Comparison of ENCODE assay signal across 15 mouse cellular contexts in genomic region chr2:172906146-172906545, GRCm38 (mm10). TPM values are rescaled to one million over a fixed set of nuclear protein-coding genes. Genes with fewer than 3 reads are reported as not detected.
A peak's percentile ranks its signal among the peaks of the same experiment; 100 is the strongest.
DNase-seq lines count a peak whose midpoint lies in the region; ATAC-seq and TF ChIP-seq lines count a peak whose summit lies in the region.
"Had no signal": no experiment of that assay in that cellular context is flagged by ENCODE, and none has a peak within 500 bp of the region (broad histone marks: within the 10 kb centered on the region; RNA-seq: fewer than 3 reads in every experiment).

No protein-coding gene starts in this region.

- 0 out of 2 replicates have a peak, but pooled peaks have one; percentile 2 for TF ChIP-seq CTCF in kidney, postnatal 0 days (IDR thresholded peaks at IDR 0.05; ENCODE audit: low read depth)

- no peaks in the 10 kb centered on the region for H3K9me3 ChIP-seq in heart, embryonic 15.5 days (replicated peaks)
- H3K9me3 ChIP-seq in intestine, embryonic 15.5 days = no peaks in the 10 kb centered on the region
- H3K9me3 ChIP-seq in kidney, postnatal 0 days (replicated peaks; ENCODE audit: low read length) = no peaks in the 10 kb centered on the region
- H3K9me3 ChIP-seq: neural tube, embryonic 12.5 days had no signal

- H3K27ac ChIP-seq in heart, embryonic 15.5 days = peak overlapping the region; percentile 21; the same call in 1 of the 2 replicates
- 0 out of 2 replicates have a peak overlapping the region, but pooled peaks have one; percentile 44 for H3K27ac ChIP-seq in intestine, embryonic 15.5 days
- 0 out of 2 replicates have a peak overlapping the region, but pooled peaks have one; percentile 42 for H3K27ac ChIP-seq in kidney, postnatal 0 days
- H3K27ac ChIP-seq: hindbrain, postnatal 0 days; neural tube, embryonic 12.5 days had no signal

- H3K4me2 ChIP-seq in heart, embryonic 15.5 days = no peak overlapping the region
- peak overlapping the region; percentile 9; the same call in 1 of the 2 replicates for H3K4me2 ChIP-seq in intestine, embryonic 15.5 days (replicated peaks)
- no peak overlapping the region for H3K4me2 ChIP-seq in kidney, postnatal 0 days (ENCODE audit: low read length)
- H3K4me2 ChIP-seq: neural tube, embryonic 12.5 days had no signal

- no peak overlapping the region for H3K9ac ChIP-seq in heart, embryonic 15.5 days
- H3K9ac ChIP-seq in intestine, embryonic 15.5 days = no peak overlapping the region
- no peak overlapping the region for H3K9ac ChIP-seq in kidney, postnatal 0 days (ENCODE audit: low read depth, low read length)
- H3K9ac ChIP-seq: neural tube, embryonic 12.5 days had no signal

- no peaks in the 10 kb centered on the region for H3K36me3 ChIP-seq in heart, embryonic 15.5 days
- no peaks in the 10 kb centered on the region for H3K36me3 ChIP-seq in intestine, embryonic 15.5 days
- no peaks in the 10 kb centered on the region for H3K36me3 ChIP-seq in kidney, postnatal 0 days (ENCODE audit: insufficient read depth, low read length)
- H3K36me3 ChIP-seq: G1E; neural tube, embryonic 12.5 days had no signal

- no peak for ATAC-seq in heart, embryonic 15.5 days (replicated peaks; ENCODE audit: insufficient number of reproducible peaks, insufficient read depth, low FRiP score, low read depth)
- ATAC-seq in intestine, embryonic 15.5 days = peak; percentile 51
- peak; percentile 63 for ATAC-seq in kidney, postnatal 0 days (replicated peaks; ENCODE audit: low FRiP score, low read depth)
- ATAC-seq in cerebellum, adult (ENCODE audit: insufficient number of reproducible peaks, low FRiP score, low TSS enrichment) = no peak
- ATAC-seq: hindbrain, postnatal 0 days had no signal

- WGBS in heart, embryonic 15.5 days = 55% methylated on average over 9 of the region's 9 CpGs
- 59% methylated on average over 9 of the region's 9 CpGs for WGBS in intestine, embryonic 15.5 days
- WGBS in kidney, postnatal 0 days = 56% methylated on average over 9 of the region's 9 CpGs

- H3K4me1 ChIP-seq in heart, embryonic 15.5 days (replicated peaks) = peaks cover 71% of the 10 kb centered on the region
- peaks cover 31% of the 10 kb centered on the region; the same call in 1 of the 2 replicates for H3K4me1 ChIP-seq in intestine, embryonic 15.5 days (replicated peaks)
- H3K4me1 ChIP-seq in kidney, postnatal 0 days (replicated peaks; ENCODE audit: insufficient read depth, low read length) = no peaks in the 10 kb centered on the region

- no peak for DNase-seq in heart, adult 8-10 months (ENCODE audit: low spot score)
- peak; percentile 73 for DNase-seq in 3134 (ENCODE audit: extremely low read depth, insufficient read length, low spot score)
- DNase-seq in kidney, postnatal 0 days (ENCODE audit: low spot score) = no peak
- DNase-seq in layer of hippocampus, adult 11-12 months (ENCODE audit: low spot score) = no peak
- no peak for DNase-seq in gastrocnemius, postnatal 10 days
- DNase-seq: adrenal gland, postnatal 14 days; cerebellum, adult 9-10 months; right cerebral cortex, postnatal 4 days had no signal

- no peak overlapping the region for H3K4me3 ChIP-seq in heart, embryonic 15.5 days
- no peak overlapping the region for H3K4me3 ChIP-seq in intestine, embryonic 15.5 days (replicated peaks)
- no peak overlapping the region for H3K4me3 ChIP-seq in kidney, postnatal 0 days (replicated peaks; ENCODE audit: low read depth, low read length)
- H3K4me3 ChIP-seq: neural tube, embryonic 12.5 days had no signal

- H3K27me3 ChIP-seq in heart, embryonic 15.5 days = no peaks in the 10 kb centered on the region
- no peaks in the 10 kb centered on the region for H3K27me3 ChIP-seq in intestine, embryonic 15.5 days (replicated peaks)
- no peaks in the 10 kb centered on the region for H3K27me3 ChIP-seq in kidney, postnatal 0 days (ENCODE audit: insufficient read depth, low read length)
- H3K27me3 ChIP-seq: neural tube, embryonic 12.5 days had no signal

RNA-seq across cellular contexts. Expression of gene Bmp7, which starts 34.0 kb away (rescaled TPM):
- 31.3 and 35.1 TPM in 2 replicates for polyA plus RNA-seq in heart, embryonic 15.5 days (2015; fragmentation: Nextera tagmentation; extraction: Ambion mirVana)
- 1 to 10 TPM in 1 of 4 experiments, under 1 TPM in 3; 0.59 to 1.4 (median 0.74) TPM for total RNA-seq in heart, adult 8-10 months (2022)
- polyA plus RNA-seq in intestine, embryonic 15.5 days (2015; fragmentation: Nextera tagmentation; extraction: Ambion mirVana) = 17.4 and 22.4 TPM in 2 replicates
- 33.7 and 35.8 TPM in 2 replicates for polyA plus RNA-seq in kidney, postnatal 0 days (2015; fragmentation: Nextera tagmentation; extraction: Ambion mirVana)
- total RNA-seq in gastrocnemius, postnatal 10 days (2021) = 1 to 10 TPM; 1.6 to 2.4 TPM
- total RNA-seq: megakaryocyte-erythroid progenitor cell, adult 5-6 weeks had no signal
- polyA plus RNA-seq: G1E had no signal

Comparison
In these comparisons a context has a peak if more than half of its experiments do, and no peak if none do; other contexts are left out.
1. ATAC-seq: peak in intestine, embryonic 15.5 days (single experiment) and kidney, postnatal 0 days (single experiment); none in heart, embryonic 15.5 days (single experiment) and cerebellum, adult (single experiment).
2. Peak in every context shown above with its lines, with median percentiles within 50 percentile points of each other: H3K27ac ChIP-seq.